In the genomic region with DNA sequence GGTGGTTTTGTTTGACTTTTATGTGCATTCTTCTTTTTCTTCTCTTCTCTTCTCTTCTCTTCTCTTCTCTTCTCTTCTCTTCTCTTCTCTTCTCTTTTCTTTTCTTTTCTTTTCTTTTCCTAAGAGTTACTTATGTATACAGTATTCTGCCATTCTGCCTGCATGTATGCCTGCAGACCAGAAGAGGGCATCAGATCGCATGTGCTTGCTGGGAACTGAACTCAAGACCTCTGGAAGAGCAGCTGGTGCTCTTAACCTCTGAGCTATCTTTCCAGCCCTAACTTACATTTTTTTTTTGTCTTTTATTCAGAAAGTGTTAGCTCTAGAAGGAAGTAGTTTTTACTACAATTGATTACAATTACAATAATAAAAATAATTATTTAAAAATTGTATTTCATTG, we compare ENCODE assay signal across 15 mouse cellular contexts. TPM values are rescaled to one million over a fixed set of nuclear protein-coding genes. Genes with fewer than 3 reads are reported as not detected.
DNase-seq lines count a peak whose midpoint lies in the region; ATAC-seq and TF ChIP-seq lines count a peak whose summit lies in the region.
"Had no signal": no experiment of that assay in that cellular context is flagged by ENCODE, and none has a peak within 500 bp of the region (broad histone marks: within the 10 kb centered on the region; RNA-seq: fewer than 3 reads in every experiment).

No protein-coding gene starts in this region.

- peak; percentile 7 for DNase-seq in embryonic facial prominence, embryonic 11.5 days (ENCODE audit: low spot score)
- no peak for DNase-seq in embryonic facial prominence, embryonic 10.5 days (ENCODE audit: low spot score)
- peak; percentile 17 for DNase-seq in liver, adult 2 months (ENCODE audit: extremely low read depth, low read depth, low spot score)
- peak; percentile 41 for DNase-seq in A20 (ENCODE audit: low read depth, low spot score)
- no peak for DNase-seq in layer of hippocampus, postnatal 25 days (ENCODE audit: extremely low spot score in 1 of 2, low spot score in 1 of 2)
- DNase-seq: cerebellum, adult 18-20 months had no signal

- 81% methylated on average over 1 of the region's 1 CpGs for WGBS in embryonic facial prominence, embryonic 11.5 days
- WGBS in embryonic facial prominence, embryonic 10.5 days: 74% methylated on average over 1 of the region's 1 CpGs
- 90% methylated on average over 1 of the region's 1 CpGs for WGBS in liver, adult 2 months
- 58% methylated on average over 1 of the region's 1 CpGs for WGBS in liver, embryonic 12.5 days (ENCODE audit: insufficient replicate concordance)
- WGBS in bone marrow, adult 2 months: 82% methylated on average over 1 of the region's 1 CpGs

- peak; percentile 17; the same call in 1 of the 2 replicates for TF ChIP-seq CTCF in liver, adult 2 months (IDR thresholded peaks at IDR 0.05; ENCODE audit: low read depth, low read length)
- peak; percentile 31; the same call in 1 of the 2 replicates for TF ChIP-seq CTCF in bone marrow, adult 2 months (IDR thresholded peaks at IDR 0.05; ENCODE audit: control insufficient read depth, insufficient read depth, low read length)

- no peaks in the 10 kb centered on the region for H3K9me3 ChIP-seq in embryonic facial prominence, embryonic 11.5 days (replicated peaks; ENCODE audit: control insufficient read depth, low read length)
- no peaks in the 10 kb centered on the region; the same call in 1 of the 2 replicates for H3K9me3 ChIP-seq in embryonic facial prominence, embryonic 10.5 days
- H3K9me3 ChIP-seq in liver, embryonic 12.5 days (replicated peaks): peaks cover 4% of the 10 kb centered on the region; the same call in 1 of the 2 replicates
- H3K9me3 ChIP-seq: forebrain, embryonic 12.5 days; heart, embryonic 15.5 days; limb, embryonic 13.5 days; neural tube, embryonic 15.5 days had no signal

- H3K27ac ChIP-seq in embryonic facial prominence, embryonic 11.5 days (replicated peaks; ENCODE audit: low read depth, low read length): no peak overlapping the region
- H3K27ac ChIP-seq in embryonic facial prominence, embryonic 10.5 days (replicated peaks): no peak overlapping the region
- H3K27ac ChIP-seq in liver, adult 2 months (replicated peaks; ENCODE audit: insufficient read depth, low read depth, low read length): no peak overlapping the region
- no peak overlapping the region for H3K27ac ChIP-seq in liver, embryonic 12.5 days
- no peak overlapping the region for H3K27ac ChIP-seq in bone marrow, adult 2 months (ENCODE audit: control insufficient read depth, insufficient read depth, low read depth, low read length, poor library complexity)
- H3K27ac ChIP-seq: forebrain, embryonic 12.5 days; heart, embryonic 15.5 days; limb, embryonic 13.5 days; macrophage; neural tube, embryonic 15.5 days had no signal

- H3K9ac ChIP-seq in embryonic facial prominence, embryonic 11.5 days (replicated peaks; ENCODE audit: low read length): no peak overlapping the region
- no peak overlapping the region for H3K9ac ChIP-seq in liver, adult 2 months (ENCODE audit: low read depth, low read length)
- H3K9ac ChIP-seq in liver, embryonic 12.5 days: no peak overlapping the region
- H3K9ac ChIP-seq: forebrain, embryonic 12.5 days; heart, embryonic 15.5 days; limb, embryonic 13.5 days; neural tube, embryonic 15.5 days had no signal

- no peak for TF ChIP-seq POLR2A in liver, adult 2 months (IDR thresholded peaks at IDR 0.05; ENCODE audit: extremely low read depth, insufficient read depth, low read length)
- TF ChIP-seq POLR2A in bone marrow, adult 2 months (IDR thresholded peaks at IDR 0.05; ENCODE audit: borderline replicate concordance, control insufficient read depth, low read depth, low read length): no peak

- no peaks in the 10 kb centered on the region for H3K4me1 ChIP-seq in embryonic facial prominence, embryonic 11.5 days (ENCODE audit: control insufficient read depth, insufficient read depth, low read length)
- no peaks in the 10 kb centered on the region for H3K4me1 ChIP-seq in embryonic facial prominence, embryonic 10.5 days
- no peaks in the 10 kb centered on the region for H3K4me1 ChIP-seq in liver, adult 2 months (ENCODE audit: control insufficient read depth, insufficient read depth, low read length)
- no peaks in the 10 kb centered on the region for H3K4me1 ChIP-seq in liver, embryonic 12.5 days
- H3K4me1 ChIP-seq in bone marrow, adult 2 months (ENCODE audit: control insufficient read depth, insufficient read depth, low read length): no peaks in the 10 kb centered on the region
- H3K4me1 ChIP-seq: forebrain, embryonic 12.5 days; heart, embryonic 15.5 days; limb, embryonic 13.5 days; neural tube, embryonic 15.5 days had no signal

- H3K36me3 ChIP-seq in embryonic facial prominence, embryonic 11.5 days (replicated peaks; ENCODE audit: control insufficient read depth, insufficient read depth, low read depth, low read length): peaks cover 11% of the 10 kb centered on the region
- H3K36me3 ChIP-seq in embryonic facial prominence, embryonic 10.5 days (replicated peaks): peaks cover 81% of the 10 kb centered on the region
- peaks cover 28% of the 10 kb centered on the region for H3K36me3 ChIP-seq in liver, adult 2 months (ENCODE audit: control insufficient read depth, insufficient read depth, low read length)
- H3K36me3 ChIP-seq in liver, embryonic 12.5 days: peaks cover 61% of the 10 kb centered on the region

- H3K79me2 ChIP-seq in liver, adult 2 months (ENCODE audit: control insufficient read depth, insufficient read depth, low read length): peaks cover 3% of the 10 kb centered on the region

- ATAC-seq in embryonic facial prominence, embryonic 11.5 days (replicated peaks; ENCODE audit: insufficient number of reproducible peaks, low FRiP score, low TSS enrichment, low read depth): no peak
- ATAC-seq in liver, embryonic 12.5 days: no peak
- ATAC-seq in erythroblast, adult 5-6 weeks (replicated peaks; ENCODE audit: low FRiP score, poor library complexity, severe bottlenecking): no peak
- ATAC-seq: hindbrain, embryonic 16.5 days had no signal

- no peak overlapping the region for H3K4me3 ChIP-seq in embryonic facial prominence, embryonic 11.5 days (ENCODE audit: low read depth, low read length)
- no peak overlapping the region for H3K4me3 ChIP-seq in embryonic facial prominence, embryonic 10.5 days
- H3K4me3 ChIP-seq in liver, adult 2 months (ENCODE audit: insufficient read depth, low read depth, low read length): no peak overlapping the region
- no peak overlapping the region for H3K4me3 ChIP-seq in liver, embryonic 12.5 days
- no peak overlapping the region for H3K4me3 ChIP-seq in bone marrow, adult 2 months (replicated peaks; ENCODE audit: control insufficient read depth, low read depth, low read length)
- H3K4me3 ChIP-seq: forebrain, embryonic 12.5 days; heart, embryonic 15.5 days; limb, embryonic 13.5 days; neural tube, embryonic 15.5 days had no signal

- H3K27me3 ChIP-seq in embryonic facial prominence, embryonic 11.5 days (ENCODE audit: control insufficient read depth, insufficient read depth, low read length): no peaks in the 10 kb centered on the region
- no peaks in the 10 kb centered on the region for H3K27me3 ChIP-seq in embryonic facial prominence, embryonic 10.5 days (replicated peaks; ENCODE audit: low read depth, poor library complexity, severe bottlenecking)
- H3K27me3 ChIP-seq in liver, adult 2 months (ENCODE audit: control insufficient read depth, insufficient read depth, low read length): no peaks in the 10 kb centered on the region
- H3K27me3 ChIP-seq in liver, embryonic 12.5 days (replicated peaks): no peaks in the 10 kb centered on the region
- H3K27me3 ChIP-seq: forebrain, embryonic 12.5 days; heart, embryonic 15.5 days; limb, embryonic 13.5 days; neural tube, embryonic 15.5 days had no signal

- no peak overlapping the region for H3K4me2 ChIP-seq in embryonic facial prominence, embryonic 11.5 days (ENCODE audit: low read depth, low read length)
- H3K4me2 ChIP-seq in liver, embryonic 12.5 days: no peak overlapping the region
- H3K4me2 ChIP-seq: forebrain, embryonic 12.5 days; heart, embryonic 15.5 days; limb, embryonic 13.5 days; neural tube, embryonic 15.5 days had no signal

RNA-seq across cellular contexts. Expression of a gene that starts 7.2 kb away (rescaled TPM):
- polyA plus RNA-seq in embryonic facial prominence, embryonic 11.5 days (2014; fragmentation: Nextera tagmentation; extraction: Ambion mirVana): 73.2 and 79.8 TPM in 2 replicates
- polyA plus RNA-seq in embryonic facial prominence, embryonic 10.5 days (2016; fragmentation: Nextera tagmentation; extraction: Ambion mirVana): 66.6 and 68.2 TPM in 2 replicates
- total RNA-seq in liver, adult 2 months (2014; rRNA removed): 83.4 and 96.9 TPM in 2 replicates
- 43.9 and 50.2 TPM in 2 replicates for polyA plus RNA-seq in liver, adult 2 months (2012; rRNA removed)
- polyA plus RNA-seq in liver, embryonic 12.5 days (2016; fragmentation: Nextera tagmentation; extraction: Ambion mirVana): 44.4 and 47.1 TPM in 2 replicates
- 8.8 and 14.3 TPM in 2 replicates for polyA plus RNA-seq in bone marrow, adult 2 months (2011; ENCODE audit: insufficient read depth, insufficient read length, low replicate concordance, missing spikeins)
- 10 to 100 TPM; 27.0 to 31.0 TPM for total RNA-seq in layer of hippocampus, postnatal 25 days (2021)
- total RNA-seq in erythroblast, adult 5-6 weeks (2015; ENCODE audit: low replicate concordance): 7.9 and 13.4 TPM in 2 replicates
- 19.9 and 23.7 TPM in 2 replicates for total RNA-seq in erythroblast, adult 5-6 weeks (2017; ENCODE audit: low replicate concordance)

Comparison
In these comparisons a context has a peak if more than half of its experiments do, and no peak if none do; other contexts are left out.
1. DNase-seq: peak in embryonic facial prominence, embryonic 11.5 days (single experiment), liver, adult 2 months (single experiment) and A20 (single experiment); none in embryonic facial prominence, embryonic 10.5 days (single experiment) and layer of hippocampus, postnatal 25 days (0 of 2).